Mouse (Mus musculus) ovary, adult 18-20 months (tissue): ENCODE data around the gene Tdo2.

Experiments
- DNase-seq: peaks from one replicate; pipeline ENCODE4 v3.0.0; 2022; ENCODE audit warnings: low spot score, mixed read lengths

Tdo2 gene

DNA sequence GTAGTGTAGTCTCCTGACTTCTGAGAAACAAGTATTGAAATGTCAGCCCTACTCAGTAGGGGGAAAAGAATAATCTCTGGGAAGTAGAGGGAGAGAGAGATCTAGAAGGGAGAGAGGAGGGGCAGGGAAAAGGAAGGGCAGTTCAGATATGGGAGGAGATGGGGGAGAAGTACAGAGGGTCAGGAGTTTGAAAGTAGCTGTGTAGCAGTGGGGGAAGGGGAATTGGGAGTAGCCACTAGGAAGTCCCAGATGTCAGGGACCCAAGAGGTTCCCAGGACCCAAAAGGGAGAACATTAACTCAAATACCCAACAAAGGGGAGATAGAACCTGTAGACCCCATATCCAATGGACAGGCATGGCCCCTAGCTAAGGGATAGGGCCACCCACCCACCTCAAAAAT, at the start of gene Tdo2:
Gene Tdo2, minus strand, starts transcription at position 101 of the 400 bp plus-strand sequence.
- DNase-seq: no peak

- DNase-seq: no peak
Observed at GRCm38 (mm10) chr3:82023065-82023464, 47.1 kb upstream of the Tdo2 start.

DNA sequence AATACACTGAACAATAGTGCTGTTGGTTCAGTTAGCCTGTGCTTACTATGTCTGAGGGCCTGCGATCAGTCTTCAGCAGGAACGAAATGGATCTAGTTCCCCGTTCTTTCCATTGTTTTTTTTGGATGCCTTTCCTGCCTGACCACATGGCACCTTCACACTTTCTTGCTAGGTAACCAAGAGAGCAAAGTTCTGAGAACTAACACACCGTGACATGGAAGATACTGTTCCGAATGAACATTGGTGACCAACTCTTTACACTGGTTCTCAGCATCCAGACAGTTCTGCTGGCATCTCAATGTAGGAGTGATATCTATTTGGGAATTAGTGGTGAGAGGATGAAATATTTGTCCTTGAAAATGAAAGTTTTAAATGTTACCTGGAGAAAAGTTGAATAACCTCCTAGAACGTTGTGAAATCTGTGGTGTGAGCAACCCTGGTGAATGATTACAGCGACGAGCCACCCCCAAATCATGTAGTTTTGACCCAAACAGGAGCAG, 46.5 kb upstream of the Tdo2 start:
- no peak for DNase-seq

GRCm38 (mm10) chr3:82014148-82014703, 38.2 kb upstream of the Tdo2 start:
- DNase-seq: no peak

GRCm38 (mm10) chr3:82007002-82007401, 31.0 kb upstream of the Tdo2 start:
- no peak for DNase-seq

GRCm38 (mm10) chr3:81995988-81996387, 20.0 kb upstream of the Tdo2 start:
- no peak for DNase-seq

DNA sequence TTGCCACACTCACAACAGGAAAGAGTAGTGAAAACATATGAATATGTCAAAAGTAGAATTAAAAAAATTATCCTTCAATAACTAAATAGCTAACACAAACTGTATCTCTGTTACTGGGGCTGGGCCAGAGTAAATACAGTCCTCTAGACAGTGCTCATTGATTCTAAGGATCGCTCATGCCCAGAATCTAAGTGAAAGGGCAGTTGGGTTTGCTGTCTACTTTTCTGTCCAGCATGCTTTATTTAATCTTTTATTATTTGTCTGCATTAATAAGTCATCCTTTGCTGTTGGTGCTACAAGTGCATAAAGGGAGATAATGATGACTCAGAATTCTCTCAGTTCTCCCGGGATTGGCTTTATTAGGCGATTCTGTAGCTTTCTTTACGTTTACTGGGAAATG, 19.4 kb upstream of the Tdo2 start:
- DNase-seq: no peak

DNA sequence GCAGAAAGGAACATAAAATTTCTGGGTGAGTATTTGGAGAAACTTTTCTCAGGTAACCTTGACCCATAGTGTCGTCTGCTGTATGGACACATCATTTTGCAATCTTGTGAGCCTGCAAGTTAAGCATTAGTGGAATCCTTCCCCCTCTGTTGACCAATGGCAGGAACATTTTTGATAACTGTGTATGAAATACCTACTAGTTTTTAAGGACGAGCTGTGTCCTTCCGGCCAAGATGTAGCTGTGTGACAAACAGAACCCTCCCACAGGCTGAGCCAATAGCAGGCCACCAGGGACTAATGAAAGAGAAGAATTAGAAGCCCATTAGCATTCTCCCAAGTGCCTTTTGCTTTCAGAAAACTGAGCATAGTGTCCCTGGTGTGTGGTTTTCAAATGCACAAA, 14.5 kb upstream of the Tdo2 start:
- no peak for DNase-seq

DNA sequence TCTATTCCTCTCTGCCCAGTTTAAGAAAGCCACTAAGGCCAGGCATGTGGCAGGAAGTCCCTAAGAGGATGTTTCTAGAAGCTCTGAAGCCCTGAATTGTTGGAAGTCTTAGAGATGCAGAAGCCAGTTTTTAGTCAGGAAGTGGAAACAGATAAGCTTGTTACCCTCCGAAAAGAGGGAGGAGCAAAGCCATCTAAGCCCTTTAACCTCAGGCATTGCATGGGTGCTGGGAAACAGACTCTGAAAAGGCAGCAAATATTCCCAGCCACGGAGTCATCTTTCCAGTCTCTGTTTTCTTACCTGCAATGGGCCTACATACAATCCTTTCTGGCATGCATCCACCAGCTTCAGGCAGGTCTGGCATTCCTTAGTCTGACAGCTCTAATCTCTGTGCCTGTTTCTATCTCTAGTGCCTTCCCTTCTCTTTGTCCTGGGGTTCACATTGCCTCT, 13.7 kb upstream of the Tdo2 start:
- DNase-seq: no peak

- DNase-seq: no peak
Observed at GRCm38 (mm10) chr3:81987628-81988027, 11.6 kb upstream of the Tdo2 start.

DNA sequence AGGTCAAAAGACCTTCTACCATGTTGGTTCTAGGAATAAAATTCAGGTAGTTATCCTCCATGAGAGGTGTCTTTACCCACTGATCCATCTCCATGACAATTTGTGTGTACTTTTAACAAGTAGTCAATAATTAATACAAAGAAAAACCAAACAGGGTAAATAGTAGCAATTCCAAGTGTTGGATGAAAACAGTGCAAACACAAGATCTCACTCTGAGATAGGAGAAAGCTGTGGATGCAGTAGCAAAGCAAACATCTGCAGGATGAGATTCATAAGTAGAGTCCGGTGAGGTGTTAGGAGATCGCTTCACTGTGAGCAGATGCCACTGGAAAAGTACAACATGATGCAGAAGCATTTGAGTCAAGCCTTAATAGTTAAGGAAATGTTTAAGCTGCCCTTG, 10.1 kb upstream of the Tdo2 start:
- DNase-seq: no peak

GRCm38 (mm10) chr3:81985100-81985499, 9.1 kb upstream of the Tdo2 start:
- no peak for DNase-seq

- no peak for DNase-seq
Observed at GRCm38 (mm10) chr3:81983120-81983895, 7.3 kb upstream of the Tdo2 start.

GRCm38 (mm10) chr3:81981990-81982389, 6.0 kb upstream of the Tdo2 start, which contains the start of gene Asic5:
Gene Asic5 (plus strand): TSS chr3:81982290.
- no peak for DNase-seq

GRCm38 (mm10) chr3:81981576-81981975, 5.6 kb upstream of the Tdo2 start:
- no peak for DNase-seq

DNA sequence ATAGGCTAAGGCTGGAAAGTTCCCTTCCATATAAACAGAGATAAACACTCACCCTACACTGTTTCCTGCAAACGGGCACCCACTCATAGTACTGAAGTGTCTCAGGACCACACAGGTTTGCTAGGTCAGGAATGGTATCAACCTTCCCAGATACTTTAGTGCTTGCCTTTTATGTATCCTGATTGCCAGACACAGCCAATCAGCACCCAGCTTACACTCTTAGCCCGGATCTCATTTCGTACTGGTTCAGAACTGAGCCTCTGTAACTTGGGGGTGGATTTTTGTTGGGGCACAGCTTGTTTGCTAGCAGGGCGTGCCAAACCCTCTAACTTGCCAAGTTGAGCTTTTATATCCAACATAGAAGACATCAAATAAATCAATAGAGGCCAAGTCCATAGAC, 395 bp downstream of the Tdo2 start:
- no peak for DNase-seq

- no peak for DNase-seq
Observed at GRCm38 (mm10) chr3:81964596-81964995, 11.4 kb downstream of the Tdo2 start.

DNA sequence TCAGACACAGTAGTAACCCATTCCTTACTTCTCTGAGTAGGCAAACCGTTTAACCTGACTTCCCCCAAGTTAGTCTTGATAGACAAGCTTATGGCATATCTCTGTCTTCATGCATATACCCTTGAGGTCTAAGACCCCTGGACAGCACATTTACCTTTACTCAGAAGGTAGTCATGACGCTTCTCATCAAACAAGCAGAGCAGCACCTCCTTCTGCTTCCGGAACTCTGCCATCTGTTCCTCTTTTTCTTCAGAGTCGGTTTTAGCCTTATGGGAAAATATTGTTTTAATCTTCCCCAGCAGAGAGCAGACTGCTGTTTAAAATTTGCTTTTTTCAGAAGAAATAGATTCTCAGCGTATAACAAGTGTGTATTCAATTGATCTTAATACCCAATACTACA, 12.2 kb downstream of the Tdo2 start:
- DNase-seq: no peak

DNA sequence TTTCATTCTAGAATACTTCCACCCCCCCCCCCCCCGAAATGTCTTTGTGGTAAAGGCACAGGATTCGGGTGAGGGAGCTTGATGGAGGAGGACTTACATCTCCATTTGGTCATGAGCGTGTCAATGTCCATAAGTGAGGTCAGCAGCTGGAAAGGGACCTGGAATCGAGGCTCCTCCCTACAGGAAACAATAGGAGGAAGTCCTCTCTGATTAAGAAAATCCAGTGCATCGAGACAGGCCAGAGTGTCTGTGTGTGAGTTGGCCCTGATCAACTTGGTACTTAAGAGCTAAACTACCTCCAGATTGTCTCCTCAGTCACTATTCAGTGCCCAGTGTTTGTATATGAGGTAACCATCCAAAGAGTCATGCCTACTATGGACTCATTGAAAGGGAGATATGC, 14.7 kb downstream of the Tdo2 start:
- no peak for DNase-seq

GRCm38 (mm10) chr3:81957484-81957883, 18.5 kb downstream of the Tdo2 start:
- no peak for DNase-seq

DNA sequence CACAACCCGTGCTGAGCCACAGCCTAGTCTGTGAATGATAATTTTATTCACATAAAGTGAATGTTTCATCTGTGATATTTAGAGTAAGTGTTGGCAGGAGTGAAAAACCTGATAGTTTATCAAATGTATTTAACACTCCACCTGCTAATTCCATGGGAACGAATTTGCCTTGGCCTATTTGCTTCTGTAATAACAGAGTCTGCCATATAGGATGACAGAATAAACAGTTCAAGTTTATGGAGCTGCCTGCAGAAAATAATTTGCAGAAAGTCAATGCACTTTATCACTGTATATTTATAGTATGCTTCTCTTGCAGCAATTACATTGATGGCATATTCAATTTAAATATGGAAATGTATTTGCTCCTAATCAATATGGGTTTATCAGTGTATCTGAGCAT, 24.2 kb downstream of the Tdo2 start:
- DNase-seq: no peak

GRCm38 (mm10) chr3:81949048-81949447, 27.0 kb downstream of the Tdo2 start:
- DNase-seq: no peak

- DNase-seq: no peak
Observed at GRCm38 (mm10) chr3:81944851-81945393, 31.1 kb downstream of the Tdo2 start.
